Mouse (Mus musculus) ovary, postnatal 10 days (tissue): ENCODE measurements around the gene Thap7.
"Not testable (repeated sequence)": the region's sequence is repeated elsewhere in the genome, so short reads cannot be mapped to it uniquely, and the experiment has no call there.

Experiments used
- DNase-seq: peaks from one replicate; pipeline ENCODE4 v3.0.0; 2022; ENCODE audit warnings: low spot score

Thap7 gene

DNA sequence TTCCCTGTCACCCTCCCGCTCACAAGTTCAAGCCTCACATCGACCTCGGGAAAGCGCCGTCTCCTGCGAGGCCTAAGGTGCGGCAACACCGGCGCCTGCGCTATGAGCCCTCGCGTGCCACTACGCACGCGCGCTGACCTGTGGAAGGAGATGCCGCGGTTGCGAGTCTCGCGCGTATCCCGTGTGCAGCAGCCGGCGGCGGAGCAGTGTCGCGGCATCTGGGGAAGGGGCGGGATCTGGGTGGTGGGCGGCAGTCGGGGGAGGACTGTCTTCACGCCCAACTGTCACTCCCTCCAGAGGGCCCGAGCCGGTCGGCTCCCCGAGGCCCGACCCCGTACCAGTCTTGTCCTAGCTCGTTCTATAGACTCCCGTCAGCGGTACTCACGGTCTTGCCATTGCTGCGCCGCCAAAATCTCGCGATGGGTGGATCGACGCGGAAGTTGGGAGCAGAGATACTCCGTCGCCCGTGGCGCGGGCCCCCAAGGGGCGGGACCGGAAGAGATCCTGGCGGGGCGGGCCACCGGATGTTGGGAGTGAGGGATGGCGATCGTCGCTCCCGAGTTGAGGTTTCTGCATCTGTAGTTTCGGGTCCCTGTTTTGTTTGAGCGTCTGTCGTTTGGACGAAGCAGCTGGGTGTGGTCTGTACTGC is at the start of gene Thap7:
Gene Thap7, minus strand, starts transcription at position 497 of the 649 bp plus-strand sequence.
- peak; percentile 90 for DNase-seq

- DNase-seq: no peak
Observed at GRCm38 (mm10) chr16:17576825-17577215, 45.9 kb upstream of the Thap7 start.

GRCm38 (mm10) chr16:17575870-17576824 is 45.2 kb upstream of the Thap7 start:
- DNase-seq: peak; percentile 56

DNA sequence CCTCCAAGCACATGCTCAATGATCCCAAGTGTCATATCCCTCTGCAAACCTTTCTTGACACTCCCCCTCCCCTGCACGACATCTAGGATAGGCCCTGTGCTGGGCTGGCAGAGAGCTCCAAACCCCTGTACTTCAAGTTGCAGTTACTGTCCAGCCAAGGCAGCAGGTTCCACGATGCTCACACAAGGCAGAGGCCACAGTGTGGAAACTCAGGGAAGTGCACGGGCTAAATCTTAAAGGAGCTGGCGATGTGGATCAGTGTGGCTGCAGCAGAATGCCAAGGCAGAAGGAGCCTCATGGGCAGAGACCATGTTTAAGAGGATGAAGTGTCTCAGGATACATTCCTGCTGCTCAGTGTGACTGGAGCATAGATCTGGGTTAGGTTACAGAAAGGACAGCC is 35.2 kb upstream of the Thap7 start:
- DNase-seq: no peak

DNA sequence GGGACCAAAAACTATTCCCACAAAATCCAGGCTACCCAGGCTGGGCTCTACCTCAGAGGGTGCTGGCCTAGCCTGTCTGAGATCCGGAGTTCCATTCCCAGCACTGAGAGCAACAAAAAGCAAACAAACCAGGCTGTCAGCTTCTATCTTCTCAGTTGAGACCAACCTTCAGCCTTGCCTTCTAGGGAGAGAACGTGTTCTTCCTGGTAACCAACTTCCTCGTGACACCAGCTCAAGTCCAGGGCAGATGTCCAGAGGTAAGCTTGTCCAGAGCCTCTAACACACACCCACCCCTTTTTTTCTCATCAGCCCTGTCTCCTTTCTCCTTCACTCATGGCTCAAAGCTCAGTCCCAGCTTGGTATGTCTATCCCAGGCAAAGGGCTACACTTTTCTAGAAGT is 33.8 kb upstream of the Thap7 start:
- no peak for DNase-seq

- no peak for DNase-seq
Observed at GRCm38 (mm10) chr16:17564221-17564620, 33.3 kb upstream of the Thap7 start.

GRCm38 (mm10) chr16:17563580-17563979 is 32.6 kb upstream of the Thap7 start:
- no peak for DNase-seq

DNA sequence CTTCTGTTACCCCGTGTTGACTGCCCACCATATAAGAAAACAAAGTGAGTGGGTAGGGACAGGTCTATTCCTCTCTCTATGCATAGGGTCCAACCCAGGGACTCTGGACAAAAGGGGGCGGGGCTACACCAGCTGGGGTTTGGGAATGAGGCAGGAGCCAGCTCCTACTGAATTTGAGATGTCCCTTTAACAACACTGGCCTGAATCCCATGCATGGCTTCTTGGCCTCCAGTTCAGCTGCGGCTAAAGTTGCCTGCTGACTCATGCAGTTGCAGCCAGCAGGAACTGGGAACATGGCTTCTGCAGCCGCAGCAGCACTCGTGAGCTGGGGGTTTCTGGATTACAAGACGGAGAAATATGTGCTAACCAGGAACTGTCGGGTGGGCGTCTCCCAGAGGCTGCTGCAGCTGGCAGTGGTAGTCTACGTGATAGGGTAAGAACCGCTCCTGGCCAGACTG is 30.8 kb upstream of the Thap7 start, which contains the start of gene P2rx6:
Gene P2rx6, plus strand, starts transcription at position 135 of the 458 bp plus-strand sequence.
- peak; percentile 43 for DNase-seq

DNA sequence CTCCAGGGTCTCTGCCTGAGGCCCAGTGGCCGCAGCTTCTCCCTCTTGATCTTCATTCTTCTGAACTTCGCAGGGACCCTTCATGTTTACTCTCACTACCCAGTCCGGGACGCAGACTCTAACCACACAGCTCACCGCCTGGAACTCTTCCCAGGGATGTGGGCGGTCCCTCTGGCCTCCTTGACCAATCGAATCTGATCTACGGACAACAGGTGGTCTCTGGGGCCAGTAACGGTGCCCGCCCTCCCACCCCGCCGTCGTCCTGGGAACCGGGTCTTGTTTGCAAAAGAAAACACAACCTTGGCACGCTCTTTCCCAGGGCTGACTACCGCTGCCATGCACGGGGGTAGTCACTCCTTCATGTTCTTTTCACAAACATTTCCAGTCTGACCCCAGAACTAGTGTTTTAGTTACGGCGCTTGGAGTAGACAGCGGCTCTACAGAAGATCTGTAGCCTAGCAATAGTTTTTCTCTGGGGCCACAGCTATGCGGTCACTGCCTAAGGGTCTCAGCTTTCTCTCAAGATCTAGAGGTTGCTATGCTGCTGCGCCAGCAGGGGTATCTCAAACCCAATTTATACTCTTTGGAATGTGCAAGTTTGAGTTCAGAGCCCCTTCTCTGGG is 30.3 kb upstream of the Thap7 start, which contains the start of gene Lrrc74b:
Gene Lrrc74b, minus strand, starts transcription at position 120 of the 623 bp plus-strand sequence.
- no peak for DNase-seq

- DNase-seq: no peak
Observed at GRCm38 (mm10) chr16:17559396-17560027, 28.6 kb upstream of the Thap7 start.

DNA sequence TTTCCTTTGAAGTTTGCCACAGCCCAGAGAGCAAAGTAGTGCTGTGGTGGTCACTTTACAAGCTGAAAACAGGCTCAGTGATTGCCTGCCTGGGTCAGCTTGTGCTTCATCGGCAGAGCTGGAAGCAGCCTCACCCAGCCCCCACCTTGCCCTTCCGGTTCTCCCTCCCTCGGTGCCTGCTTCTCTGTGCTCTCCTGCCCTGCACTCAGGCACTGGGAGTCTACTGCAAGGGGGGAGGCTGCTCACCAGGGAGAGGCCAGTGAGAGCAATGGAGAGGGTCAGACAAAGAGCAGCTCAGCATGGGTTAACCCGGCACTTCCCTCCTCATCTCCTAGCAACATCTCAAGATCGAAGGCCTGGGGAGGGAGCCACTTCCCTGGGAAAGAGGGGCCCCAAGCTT is 27.9 kb upstream of the Thap7 start:
- DNase-seq: no peak

GRCm38 (mm10) chr16:17557947-17558480 is 27.1 kb upstream of the Thap7 start:
- no peak for DNase-seq

DNA sequence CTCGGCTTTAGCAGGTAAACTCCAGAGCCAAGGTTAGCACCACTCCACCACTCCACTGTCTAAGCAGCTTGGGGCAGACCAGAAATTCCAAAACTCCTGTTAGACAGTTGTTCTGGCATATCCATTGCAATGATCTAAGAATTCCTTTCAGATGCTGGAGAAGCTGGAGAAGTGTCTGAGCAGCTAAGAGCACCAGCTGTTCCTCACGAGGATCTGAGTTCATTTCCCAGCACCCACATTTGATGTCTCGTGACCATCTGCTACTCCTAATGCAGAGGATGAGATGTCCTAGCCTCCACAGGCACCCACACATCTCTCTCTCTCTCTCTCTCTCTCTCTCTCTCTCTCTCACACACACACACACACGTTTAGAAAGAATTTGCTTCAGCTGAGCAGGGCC is 26.0 kb upstream of the Thap7 start:
- DNase-seq: no peak

- DNase-seq: no peak
Observed at GRCm38 (mm10) chr16:17556180-17556579, 25.2 kb upstream of the Thap7 start.

- not testable (repeated sequence) for DNase-seq
Observed at GRCm38 (mm10) chr16:17554702-17555101, 23.8 kb upstream of the Thap7 start.

- no peak for DNase-seq
Observed at GRCm38 (mm10) chr16:17553910-17554685, 23.2 kb upstream of the Thap7 start.

DNA sequence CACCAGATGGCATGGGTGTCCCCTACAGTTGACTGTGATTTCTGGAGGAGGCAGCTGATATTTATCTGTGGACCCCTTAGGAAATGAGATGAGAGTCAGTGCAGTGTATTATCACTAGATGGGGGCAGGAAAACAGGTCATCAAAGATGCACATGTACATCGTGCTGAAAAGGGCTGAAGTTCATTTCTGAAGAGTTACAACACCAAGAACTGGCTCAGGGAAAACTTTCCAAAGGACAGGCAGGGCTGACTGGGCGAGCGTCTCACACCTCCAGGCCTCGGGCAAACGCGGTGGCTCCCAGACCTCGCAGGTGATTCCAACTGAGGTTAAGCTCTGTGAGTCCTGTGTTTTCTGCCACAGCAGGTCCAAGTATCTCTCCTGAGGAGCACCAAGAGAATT is 21.9 kb upstream of the Thap7 start:
- DNase-seq: no peak

GRCm38 (mm10) chr16:17542632-17543031 is 11.7 kb upstream of the Thap7 start:
- DNase-seq: no peak

GRCm38 (mm10) chr16:17536584-17536983 is 5.6 kb upstream of the Thap7 start:
- DNase-seq: no peak

DNA sequence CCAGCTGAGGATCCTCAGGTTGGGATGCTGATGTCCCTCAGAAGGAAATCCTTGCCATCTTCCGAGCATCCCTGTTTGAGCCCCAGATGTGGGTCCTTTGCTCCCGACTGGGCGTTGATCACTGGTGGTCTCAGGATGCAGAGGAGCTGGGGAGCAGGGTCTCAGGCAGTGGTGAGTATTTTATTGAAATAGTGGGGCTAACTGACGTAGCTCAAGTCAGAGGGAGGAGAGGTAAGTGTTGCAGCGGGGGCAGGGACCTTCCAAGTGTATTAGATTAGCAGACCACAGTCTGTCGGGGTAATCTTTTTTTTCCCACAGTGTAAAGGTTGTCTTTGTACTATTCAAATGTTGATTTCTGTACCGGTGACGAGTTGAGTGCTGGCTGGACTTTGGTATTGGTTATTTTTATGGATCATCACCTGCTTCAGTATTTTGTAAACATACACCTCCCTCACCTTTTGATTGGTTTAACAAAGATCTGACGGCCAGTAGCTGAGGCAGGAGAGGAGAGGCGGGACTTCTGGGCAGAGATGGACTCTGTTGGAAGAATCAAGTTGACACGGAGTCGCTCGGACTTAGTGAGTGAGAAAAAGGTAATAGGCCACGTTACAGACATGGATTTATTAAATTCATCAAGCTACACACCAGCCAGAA is 1.9 kb upstream of the Thap7 start:
- DNase-seq: no peak
